8 mouse cellular contexts compared by ENCODE assay signal in the genomic region with DNA sequence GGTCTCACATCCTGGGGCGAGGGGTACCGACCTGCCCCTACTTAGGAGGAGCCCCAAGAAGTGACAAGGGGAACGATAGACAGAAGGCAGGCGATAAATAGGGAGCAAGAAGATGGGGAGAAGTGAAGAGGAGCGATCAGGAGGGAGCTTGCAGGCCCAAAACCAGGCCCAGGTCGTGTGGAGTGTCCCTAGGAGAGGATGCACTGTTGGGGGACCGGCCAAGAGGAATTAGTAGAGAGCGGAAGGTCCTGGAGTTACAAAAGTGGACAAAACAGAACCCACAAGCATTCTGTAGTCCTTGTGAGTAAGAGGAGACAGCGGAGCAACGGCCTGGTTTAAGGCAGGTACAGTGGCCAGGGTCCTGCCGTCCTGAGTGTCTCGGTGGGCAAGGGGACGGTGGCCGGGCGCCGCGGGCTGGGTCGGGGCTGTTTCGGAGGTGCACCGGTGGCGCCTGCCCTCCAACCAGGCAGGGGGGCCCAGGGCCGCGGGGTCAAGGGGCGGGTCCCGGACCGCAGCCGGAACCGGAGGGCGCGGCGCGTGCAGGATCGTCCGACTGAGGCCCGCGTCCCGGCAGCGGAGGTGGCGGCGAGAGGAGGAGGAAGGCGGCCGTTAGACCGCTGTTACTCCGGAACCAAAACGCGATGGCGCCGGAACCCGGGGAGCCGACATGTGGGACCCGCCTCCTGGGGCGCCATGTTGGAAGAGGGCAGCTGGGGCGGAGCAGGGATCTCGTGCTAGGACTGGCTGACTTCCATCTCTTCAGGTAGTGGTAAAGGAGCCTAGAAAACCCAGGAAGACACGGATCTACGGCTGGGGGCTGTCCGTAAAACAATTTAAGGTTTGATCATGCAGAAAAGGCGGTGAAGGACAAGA. TPM values are rescaled to one million over a fixed set of nuclear protein-coding genes. Genes with fewer than 3 reads are reported as not detected.
A peak's percentile ranks its signal among the peaks of the same experiment; 100 is the strongest.
DNase-seq lines count a peak whose midpoint lies in the region; ATAC-seq and TF ChIP-seq lines count a peak whose summit lies in the region.

A gene (minus strand): TSS at position 633 of the 873 bp plus-strand sequence.

- no peaks in the 10 kb centered on the region for H3K9me3 ChIP-seq in heart, embryonic 10.5 days
- H3K9me3 ChIP-seq in kidney, embryonic 16.5 days (ENCODE audit: low read length), result no peaks in the 10 kb centered on the region

- peak within 1 kb of the TSS; percentile 73 for H3K4me2 ChIP-seq in kidney, embryonic 16.5 days (replicated peaks; ENCODE audit: low read depth, low read length)
- H3K4me2 ChIP-seq in myocyte (ENCODE audit: low read depth), result peak within 1 kb of the TSS; percentile 90

- peak; percentile 92 for DNase-seq in B cell, adult 2 months
- DNase-seq in brain, adult 2 months (ENCODE audit: low read depth, low spot score), result peak; percentile 96
- DNase-seq in heart, embryonic 10.5 days (ENCODE audit: low spot score), result peak; percentile 95
- peak; percentile 85 for DNase-seq in liver, adult 2 months (ENCODE audit: extremely low read depth, low read depth, low spot score)
- peak; percentile 88 for DNase-seq in splenic B cell, adult 2 months (ENCODE audit: low read depth, low spot score)

- under 1% methylated on average over 58 of the region's 58 CpGs for WGBS in heart, embryonic 10.5 days
- under 1% methylated on average over 58 of the region's 58 CpGs for WGBS in kidney, embryonic 16.5 days
- 1% methylated on average over 58 of the region's 58 CpGs for WGBS in liver, adult 2 months

- peak within 1 kb of the TSS; percentile 86 for H3ac ChIP-seq in myocyte (ENCODE audit: control insufficient read depth, insufficient read length)

- TF ChIP-seq POLR2A in liver, adult 2 months (IDR thresholded peaks at IDR 0.05; ENCODE audit: extremely low read depth, insufficient read depth, low read length), result peak; percentile 46; the same call in 1 of the 2 replicates
- peak; percentile 82 for TF ChIP-seq POLR2A in myocyte (IDR thresholded peaks at IDR 0.05; ENCODE audit: insufficient read length, low read depth)

- peak within 1 kb of the TSS; percentile 97 for H3K9ac ChIP-seq in kidney, embryonic 16.5 days (replicated peaks; ENCODE audit: low read length)
- peak within 1 kb of the TSS; percentile 93 for H3K9ac ChIP-seq in liver, adult 2 months (ENCODE audit: low read depth, low read length)

- peaks cover 3% of the 10 kb centered on the region; the same call in 1 of the 2 replicates for H3K79me2 ChIP-seq in liver, adult 2 months (ENCODE audit: control insufficient read depth, insufficient read depth, low read length)
- H3K79me2 ChIP-seq in myocyte (ENCODE audit: control insufficient read depth, insufficient read depth), result peaks cover 23% of the 10 kb centered on the region

- peaks cover 17% of the 10 kb centered on the region; the same call in 1 of the 2 replicates for H3K36me3 ChIP-seq in heart, embryonic 10.5 days
- peaks cover 5% of the 10 kb centered on the region; the same call in 1 of the 2 replicates for H3K36me3 ChIP-seq in kidney, embryonic 16.5 days (ENCODE audit: insufficient read depth, low read length)
- peaks cover 2% of the 10 kb centered on the region; the same call in 1 of the 2 replicates for H3K36me3 ChIP-seq in liver, adult 2 months (ENCODE audit: control insufficient read depth, insufficient read depth, low read length)
- H3K36me3 ChIP-seq in myocyte (ENCODE audit: control insufficient read depth, insufficient read depth), result peaks cover 8% of the 10 kb centered on the region
- no peaks in the 10 kb centered on the region; the same call in 1 of the 2 replicates for H3K36me3 ChIP-seq in splenic B cell, adult 2 months (ENCODE audit: control insufficient read depth, insufficient read depth, low read length, poor library complexity, severe bottlenecking)

- ATAC-seq in erythroblast, adult 5-6 weeks (replicated peaks; ENCODE audit: low FRiP score, poor library complexity, severe bottlenecking), result peak; percentile 95
- peak; percentile 96 for ATAC-seq in kidney, embryonic 16.5 days (ENCODE audit: low FRiP score, low TSS enrichment)

- H3K27ac ChIP-seq in heart, embryonic 10.5 days, result peak within 1 kb of the TSS; percentile 98
- peak within 1 kb of the TSS; percentile 92 for H3K27ac ChIP-seq in kidney, embryonic 16.5 days (ENCODE audit: low read length)
- peak within 1 kb of the TSS; percentile 78 for H3K27ac ChIP-seq in liver, adult 2 months (replicated peaks; ENCODE audit: insufficient read depth, low read depth, low read length)

- no peaks in the 10 kb centered on the region for H3K27me3 ChIP-seq in heart, embryonic 10.5 days (ENCODE audit: insufficient read depth, poor library complexity, severe bottlenecking)
- H3K27me3 ChIP-seq in kidney, embryonic 16.5 days (ENCODE audit: insufficient read depth, low read length), result no peaks in the 10 kb centered on the region
- H3K27me3 ChIP-seq in liver, adult 2 months (ENCODE audit: control insufficient read depth, insufficient read depth, low read length), result no peaks in the 10 kb centered on the region
- no peaks in the 10 kb centered on the region for H3K27me3 ChIP-seq in myocyte (ENCODE audit: control insufficient read depth, insufficient read depth, insufficient read length)
- no peaks in the 10 kb centered on the region for H3K27me3 ChIP-seq in splenic B cell, adult 2 months (ENCODE audit: control insufficient read depth, insufficient read depth, low read length, poor library complexity, severe bottlenecking)

- no peak for TF ChIP-seq CTCF in liver, adult 2 months (IDR thresholded peaks at IDR 0.05; ENCODE audit: low read depth, low read length)

- H3K4me1 ChIP-seq in heart, embryonic 10.5 days, result peaks cover 51% of the 10 kb centered on the region
- peaks cover 23% of the 10 kb centered on the region for H3K4me1 ChIP-seq in kidney, embryonic 16.5 days (ENCODE audit: insufficient read depth, low read length)
- peaks cover 16% of the 10 kb centered on the region for H3K4me1 ChIP-seq in liver, adult 2 months (ENCODE audit: control insufficient read depth, insufficient read depth, low read length)

- peak within 1 kb of the TSS; percentile 88 for H3K4me3 ChIP-seq in heart, embryonic 10.5 days
- H3K4me3 ChIP-seq in kidney, embryonic 16.5 days (ENCODE audit: low read length), result peak within 1 kb of the TSS; percentile 77
- H3K4me3 ChIP-seq in liver, adult 2 months (ENCODE audit: insufficient read depth, low read depth, low read length), result peak within 1 kb of the TSS; percentile 81
- H3K4me3 ChIP-seq in myocyte, result peak within 1 kb of the TSS; percentile 86

TF ChIP-seq in myocyte, 11 proteins besides CTCF, POLR2A, EP300 and RAD21:
- TF ChIP-seq REST (IDR thresholded peaks at IDR 0.05; ENCODE audit: insufficient read depth, insufficient read length) (no peak), MYOG (IDR thresholded peaks at IDR 0.05; ENCODE audit: control insufficient read depth in 1 of 3, insufficient read depth in 1 of 3, insufficient read length in 2 of 3, low read depth in 2 of 3) (peak in 1 of 3 experiments; percentile 6), POLR2AphosphoS2 (IDR thresholded peaks at IDR 0.05; ENCODE audit: insufficient read length, low read depth) (peak; percentile 50)

RNA-seq across cellular contexts. Expression of the gene that starts here (rescaled TPM):
- total RNA-seq in erythroblast, adult 5-6 weeks (2015; ENCODE audit: low replicate concordance), result 3.1 and 8.2 TPM in 2 replicates
- total RNA-seq in erythroblast, adult 5-6 weeks (2017; ENCODE audit: low replicate concordance), result 4.6 and 6.8 TPM in 2 replicates
- 28.7 and 31.9 TPM in 2 replicates for polyA plus RNA-seq in heart, embryonic 10.5 days (2016; fragmentation: Nextera tagmentation; extraction: Ambion mirVana)
- 38.4 and 39.5 TPM in 2 replicates for polyA plus RNA-seq in kidney, embryonic 16.5 days (2015; fragmentation: Nextera tagmentation; extraction: Ambion mirVana)
- 13.3 and 14.6 TPM in 2 replicates for total RNA-seq in liver, adult 2 months (2014; rRNA removed)
- polyA plus RNA-seq in liver, adult 2 months (2012; rRNA removed), result 32.2 and 36.4 TPM in 2 replicates
- polyA plus RNA-seq in myocyte (2012; fragmentation: generic; extraction: Trizol), result 17.7 TPM

Comparison
In these comparisons a context has a peak if more than half of its experiments do, and no peak if none do; other contexts are left out.
1. Peak in every context shown above with its lines: DNase-seq, ATAC-seq, H3K4me3 ChIP-seq and H3K27ac ChIP-seq.